Mouse (Mus musculus) MEL (cell line): ENCODE measurements around the gene Fam222a. TPM values are rescaled to one million over a fixed set of nuclear protein-coding genes. Genes with fewer than 3 reads are reported as not detected.

Experiments
- DNase-seq: peaks from one replicate; pipeline ENCODE4 v3.0.0; 2011; ENCODE audit warnings: low read depth, low spot score
- H3K27ac ChIP-seq: 2 replicates; pipeline ENCODE4 v1.5.1; 2012; ENCODE audit warnings: low read depth, mild to moderate bottlenecking, control low read depth, low read length, moderate library complexity; ENCODE audit not compliant: control insufficient read depth
- H3K27me3 ChIP-seq, 2 experiments: fragments of 150-350 bp in 1 of 2; sonication (generic) in 1 of 2; 2 replicates each; pipeline ENCODE4 v1.6.1; 2012; ENCODE audit warnings: low read length in 2 of 2, mild to moderate bottlenecking in 2 of 2, improper control_type of control experiment in 1 of 2, moderate library complexity in 1 of 2; ENCODE audit not compliant: insufficient read depth in 2 of 2, control insufficient read depth in 1 of 2
- H3K36me3 ChIP-seq, 2 experiments: 2 replicates each; pipeline ENCODE4 v1.6.1; 2012 to 2014; ENCODE audit warnings: low read length in 2 of 2, improper control_type of control experiment in 1 of 2, inconsistent platforms in 1 of 2, mild to moderate bottlenecking in 1 of 2; ENCODE audit not compliant: insufficient read depth in 2 of 2, control insufficient read depth in 1 of 2
- H3K4me1 ChIP-seq, 2 experiments: fragments of 150-350 bp in 1 of 2; sonication (generic) in 1 of 2; 2 replicates each; pipeline ENCODE4 v1.6.1; 2012; ENCODE audit warnings: low read length in 2 of 2, improper control_type of control experiment in 1 of 2, mild to moderate bottlenecking in 1 of 2; ENCODE audit not compliant: insufficient read depth in 2 of 2, control insufficient read depth in 1 of 2
- H3K4me3 ChIP-seq, 2 experiments: fragments of 150-350 bp in 1 of 2; sonication (generic) in 1 of 2; 2 replicates each; pipeline ENCODE4 v1.5.1; 2012; ENCODE audit warnings: low read depth in 2 of 2, low read length in 2 of 2, mild to moderate bottlenecking in 2 of 2, moderate library complexity in 2 of 2, control low read depth in 1 of 2, improper control_type of control experiment in 1 of 2; ENCODE audit not compliant: control insufficient read depth in 1 of 2, insufficient read depth in 1 of 2
- H3K79me2 ChIP-seq: 2 replicates; pipeline ENCODE4 v1.6.1; 2012; ENCODE audit warnings: mild to moderate bottlenecking, low read length, moderate library complexity; ENCODE audit not compliant: control insufficient read depth, poor library complexity, insufficient read depth
- H3K9ac ChIP-seq: 2 replicates; pipeline ENCODE4 v1.6.1; 2012; ENCODE audit warnings: low read depth, mild to moderate bottlenecking, control low read depth, low read length, moderate library complexity; ENCODE audit not compliant: control insufficient read depth, poor library complexity, severe bottlenecking
- H3K9me3 ChIP-seq: fragments of 150-350 bp; sonication (generic); replicated peaks from 2 replicates; pipeline ENCODE4 v1.6.1; 2012; ENCODE audit warnings: mild to moderate bottlenecking, low read length, improper control_type of control experiment, moderate library complexity; ENCODE audit not compliant: insufficient read depth
- BHLHE40 ChIP-seq: IDR thresholded peaks from 2 replicates; pipeline ENCODE4 v1.6.1; 2012; ENCODE audit warnings: low read depth, mild to moderate bottlenecking, inconsistent platforms, low read length, improper control_type of control experiment, borderline replicate concordance
- CTCF ChIP-seq, 3 experiments: IDR thresholded peaks in 2 of 3; conservative IDR thresholded peaks in 1 of 3; 2 replicates each; pipeline ENCODE4 v1.5.1; 2011 to 2012; ENCODE audit warnings: low read length in 3 of 3, low read depth in 2 of 3, mild to moderate bottlenecking in 2 of 3, improper control_type of control experiment in 1 of 3, inconsistent platforms in 1 of 3, mixed read lengths in 1 of 3, moderate library complexity in 1 of 3; ENCODE audit not compliant: control insufficient read depth in 1 of 3, insufficient read depth in 1 of 3, poor library complexity in 1 of 3, severe bottlenecking in 1 of 3
- ELF1 ChIP-seq: IDR thresholded peaks from 2 replicates; pipeline ENCODE4 v1.6.1; 2014; ENCODE audit warnings: low read depth, mild to moderate bottlenecking, inconsistent platforms, low read length, improper control_type of control experiment, moderate library complexity
- EP300 ChIP-seq, 2 experiments: IDR thresholded peaks; 2 replicates each; pipeline ENCODE4 v1.6.1; 2011; ENCODE audit warnings: improper control_type of control experiment in 2 of 2, low read length in 2 of 2, low read depth in 1 of 2, mild to moderate bottlenecking in 1 of 2
- GATA1 ChIP-seq: IDR thresholded peaks from 2 replicates; pipeline ENCODE4 v1.6.1; 2011; ENCODE audit warnings: low read depth, low read length, improper control_type of control experiment
- HCFC1 ChIP-seq: IDR thresholded peaks from 2 replicates; pipeline ENCODE4 v1.6.1; 2012; ENCODE audit warnings: low read depth, mild to moderate bottlenecking, inconsistent platforms, low read length, improper control_type of control experiment, moderate library complexity
- JUND ChIP-seq: IDR thresholded peaks from 2 replicates; pipeline ENCODE4 v1.6.1; 2011; ENCODE audit warnings: low read depth, mild to moderate bottlenecking, improper control_type of control experiment, low read length
- KAT2A ChIP-seq: conservative IDR thresholded peaks from 2 replicates; pipeline ENCODE4 v1.6.1; 2012; ENCODE audit warnings: low read depth, low read length, improper control_type of control experiment, inconsistent platforms
- MAFK ChIP-seq: IDR thresholded peaks from 2 replicates; pipeline ENCODE4 v1.6.1; 2011; ENCODE audit warnings: low read depth, mild to moderate bottlenecking, low read length, improper control_type of control experiment, borderline replicate concordance
- MAX ChIP-seq: IDR thresholded peaks from 2 replicates; pipeline ENCODE4 v1.6.1; 2011; ENCODE audit warnings: low read length, improper control_type of control experiment
- MEF2A ChIP-seq: IDR thresholded peaks from 2 replicates; pipeline ENCODE4 v1.6.1; 2014; ENCODE audit warnings: low read depth, mild to moderate bottlenecking, inconsistent platforms, low read length, improper control_type of control experiment; ENCODE audit not compliant: poor library complexity, insufficient replicate concordance, severe bottlenecking; ENCODE audit errors: extremely low read depth
- MXI1 ChIP-seq: IDR thresholded peaks from 2 replicates; pipeline ENCODE4 v1.6.1; 2011; ENCODE audit warnings: mild to moderate bottlenecking, low read depth, low read length, improper control_type of control experiment
- RAD21 ChIP-seq: IDR thresholded peaks from 2 replicates; pipeline ENCODE4 v1.6.1; 2011; ENCODE audit warnings: mild to moderate bottlenecking, low read depth, low read length, improper control_type of control experiment
- RCOR1 ChIP-seq: IDR thresholded peaks from 2 replicates; pipeline ENCODE4 v1.6.1; 2012; ENCODE audit warnings: low read depth, mild to moderate bottlenecking, inconsistent platforms, low read length, improper control_type of control experiment
- SIN3A ChIP-seq: IDR thresholded peaks from 2 replicates; pipeline ENCODE4 v1.6.1; 2012; ENCODE audit warnings: low read length, improper control_type of control experiment, inconsistent platforms
- TAL1 ChIP-seq: IDR thresholded peaks from 2 replicates; pipeline ENCODE4 v1.6.1; 2012; ENCODE audit warnings: mild to moderate bottlenecking, inconsistent platforms, low read length, moderate library complexity, mixed read lengths
- ZC3H11A ChIP-seq: IDR thresholded peaks from 2 replicates; pipeline ENCODE4 v1.6.1; 2012; ENCODE audit warnings: low read depth, mild to moderate bottlenecking, inconsistent platforms, low read length, improper control_type of control experiment
- ZKSCAN1 ChIP-seq: IDR thresholded peaks from 2 replicates; pipeline ENCODE4 v1.6.1; 2012; ENCODE audit warnings: low read depth, mild to moderate bottlenecking, inconsistent platforms, low read length, improper control_type of control experiment, moderate library complexity
- ZNF384 ChIP-seq: IDR thresholded peaks from 2 replicates; pipeline ENCODE4 v1.6.1; 2012; ENCODE audit warnings: low read depth, mild to moderate bottlenecking, inconsistent platforms, low read length, improper control_type of control experiment
- polyA plus RNA-seq, 2 experiments: library from polyadenylated mRNA; stranded (reverse) in 1 of 2; unstranded in 1 of 2; fragments of >175 nt in 1 of 2; fragments of >200 nt in 1 of 2; gene quantifications; 2 replicates each; pipeline versions ENCODE4 v1.2.1 to v1.2.4; 2012; ENCODE audit warnings: low replicate concordance in 2 of 2, low read depth in 1 of 2; ENCODE audit not compliant: insufficient read length in 2 of 2, insufficient read depth in 1 of 2, missing spikeins in 1 of 2
- total RNA-seq: library from RNA; depleted of rRNA; stranded (reverse); fragments of 300-350 nt; gene quantifications from 2 replicates; pipeline ENCODE4 v1.2.3, GENCODE M21; 2012

Gene Fam222a
- total and polyA plus RNA-seq, 3 experiments: 0.27 to 0.70 TPM; not detected in 1

DNA sequence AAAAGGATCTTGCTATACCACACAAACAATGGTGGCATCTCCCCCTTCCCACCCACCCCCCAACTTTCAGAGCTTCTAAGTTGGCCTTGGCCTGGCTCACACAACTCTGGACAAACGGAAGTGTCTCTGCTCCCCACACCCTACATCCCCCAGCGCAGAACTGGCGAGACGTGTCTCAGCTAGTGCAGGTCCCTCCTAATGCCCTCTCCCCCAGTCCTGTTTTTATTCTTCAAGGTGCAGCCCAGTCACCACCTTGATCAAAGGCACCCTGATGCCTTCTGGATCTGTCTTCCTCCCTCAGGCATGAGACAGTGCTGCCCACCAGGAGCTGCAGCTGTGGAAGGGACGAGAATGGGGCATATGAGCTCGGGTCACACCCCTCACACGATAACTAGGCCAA, 88.5 kb downstream of the Fam222a start:
- H3K36me3 ChIP-seq: 0 out of 4 replicates have a peak, but pooled peaks cover 0 to 2% of the 10 kb centered on the region in 2 experiments
- H3K79me2 ChIP-seq: no peaks in the 10 kb centered on the region
- H3K9me3 ChIP-seq: no peaks in the 10 kb centered on the region
- no peaks in the 10 kb centered on the region; a peak in 1 of 4 replicates for H3K27me3 ChIP-seq
- no peak for DNase-seq
- no peak overlapping the region for H3K27ac ChIP-seq
- H3K4me1 ChIP-seq: peaks cover 4 to 6% of the 10 kb centered on the region in 2 experiments; a peak in 2 of 4 replicates
- H3K9ac ChIP-seq: no peak overlapping the region
- H3K4me3 ChIP-seq: no peak overlapping the region
- TF ChIP-seq RCOR1 (no peak), TAL1 (no peak), SIN3A (no peak), MAFK (no peak), ZKSCAN1 (no peak), CTCF (IDR thresholded peaks at IDR 0.05 in 2 of 3, conservative IDR thresholded peaks at IDR 0.05 in 1 of 3; ENCODE audit: control insufficient read depth in 1 of 3, insufficient read depth in 1 of 3, low read depth in 2 of 3, low read length in 3 of 3, poor library complexity in 1 of 3, severe bottlenecking in 1 of 3) (no peak), MEF2A (no peak), ELF1 (no peak), KAT2A (no peak), GATA1 (no peak), MXI1 (no peak), ZC3H11A (no peak), RAD21 (no peak)

DNA sequence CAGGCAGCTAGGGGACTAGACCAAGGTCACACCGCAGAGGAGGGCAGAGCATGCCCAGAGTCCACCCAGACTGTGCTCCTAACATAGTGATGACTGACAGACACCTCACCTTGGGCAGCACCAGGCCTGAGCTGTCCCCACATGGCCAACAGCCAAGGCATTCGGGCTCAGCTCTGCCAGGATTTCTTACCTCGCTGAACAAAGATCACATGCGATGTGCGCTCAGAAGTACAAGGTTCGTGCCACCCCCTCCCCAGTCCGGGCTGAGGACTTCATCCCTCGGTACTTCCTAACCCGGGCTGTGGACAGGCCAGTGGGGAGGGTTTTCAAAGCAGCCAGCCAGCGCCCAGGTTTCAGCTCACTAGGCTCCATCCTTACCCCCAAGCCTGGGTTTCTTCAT, 89.6 kb downstream of the Fam222a start:
- Histone ChIP-seq H3K27me3 (no peaks in the 10 kb centered on the region; a peak in 1 of 4 replicates), H3K9me3 (no peaks in the 10 kb centered on the region), H3K9ac (no peak overlapping the region), H3K36me3 (0 out of 4 replicates have a peak, but pooled peaks cover 0 to 2% of the 10 kb centered on the region in 2 experiments), H3K4me3 (no peak overlapping the region), H3K4me1 (peaks cover 4 to 6% of the 10 kb centered on the region in 2 experiments; a peak in 2 of 4 replicates), H3K79me2 (no peaks in the 10 kb centered on the region), H3K27ac (no peak overlapping the region)
- TF ChIP-seq HCFC1: no peak
- TF ChIP-seq MXI1: no peak
- no peak for TF ChIP-seq ELF1
- TF ChIP-seq MAX: no peak
- TF ChIP-seq ZNF384: no peak
- TF ChIP-seq EP300 (IDR thresholded peaks at IDR 0.05; ENCODE audit: low read depth in 1 of 2, low read length in 2 of 2): no peak
- TF ChIP-seq JUND: no peak
- no peak for TF ChIP-seq BHLHE40
- no peak for DNase-seq
